Mouse (Mus musculus) intestine, embryonic 16.5 days (tissue): ENCODE measurements around the gene Zfp990. TPM values are rescaled to one million over a fixed set of nuclear protein-coding genes. Genes with fewer than 3 reads are reported as not detected.
"Not testable (repeated sequence)": the region's sequence is repeated elsewhere in the genome, so short reads cannot be mapped to it uniquely, and the experiment has no call there.

Experiments
- ATAC-seq: fragments of 200-750 bp; cut with Nextera tagmentation; 2 replicates; pipeline ENCODE4 v1.8.0; 2017; ENCODE audit warnings: moderate TSS enrichment, moderate library complexity
- H3K27ac ChIP-seq: fragments of 300-500 bp; sonication (generic); 2 replicates; pipeline ENCODE4 v1.5.1; 2014; ENCODE audit warnings: mild to moderate bottlenecking, low read length
- H3K27me3 ChIP-seq: fragments of 300-500 bp; sonication (generic); replicated peaks from 2 replicates; pipeline ENCODE4 v1.6.1; 2014; ENCODE audit warnings: low read length, control low read depth, mixed read lengths; ENCODE audit not compliant: control insufficient read depth, insufficient read depth
- H3K36me3 ChIP-seq: fragments of 300-500 bp; sonication (generic); 2 replicates; pipeline ENCODE4 v1.6.1; 2014; ENCODE audit warnings: low read length, control low read depth; ENCODE audit not compliant: control insufficient read depth, insufficient read depth
- H3K4me1 ChIP-seq: fragments of 300-500 bp; sonication (generic); 2 replicates; pipeline ENCODE4 v1.6.1; 2014; ENCODE audit warnings: low read length, control low read depth, mixed read lengths; ENCODE audit not compliant: control insufficient read depth, insufficient read depth
- H3K4me2 ChIP-seq: fragments of 300-500 bp; sonication (generic); 2 replicates; pipeline ENCODE4 v1.6.1; 2014; ENCODE audit warnings: low read depth, low read length, control low read depth
- H3K4me3 ChIP-seq: fragments of 300-500 bp; sonication (generic); 2 replicates; pipeline ENCODE4 v1.5.1; 2014; ENCODE audit warnings: mild to moderate bottlenecking, low read length
- H3K9ac ChIP-seq: fragments of 300-500 bp; sonication (generic); 2 replicates; pipeline ENCODE4 v1.6.1; 2014; ENCODE audit warnings: low read depth, low read length
- H3K9me3 ChIP-seq: fragments of 300-500 bp; sonication (generic); 2 replicates; pipeline ENCODE4 v1.6.1; 2016; ENCODE audit warnings: low read length, control low read depth; ENCODE audit not compliant: control insufficient read depth
- WGBS: fragments of 180-500 bp; shearing (Covaris S2); extraction: QIAGEN DNeasy Blood & Tissue Kit; methylation state at CpG from one replicate; pipeline ENCODE4 v1.1.7; 2014; 5-methylcytosine and 5-hydroxymethylcytosine counted together
- polyA plus RNA-seq: library from polyadenylated mRNA; unstranded; fragments of >200 nt; fragmentation: Nextera tagmentation; extraction: Ambion mirVana; gene quantifications from 2 replicates; pipeline ENCODE4 v1.2.1, GENCODE M21; 2015

The Zfp990 gene
- polyA plus RNA-seq: 0.10 and 0.11 TPM in 2 replicates

DNA sequence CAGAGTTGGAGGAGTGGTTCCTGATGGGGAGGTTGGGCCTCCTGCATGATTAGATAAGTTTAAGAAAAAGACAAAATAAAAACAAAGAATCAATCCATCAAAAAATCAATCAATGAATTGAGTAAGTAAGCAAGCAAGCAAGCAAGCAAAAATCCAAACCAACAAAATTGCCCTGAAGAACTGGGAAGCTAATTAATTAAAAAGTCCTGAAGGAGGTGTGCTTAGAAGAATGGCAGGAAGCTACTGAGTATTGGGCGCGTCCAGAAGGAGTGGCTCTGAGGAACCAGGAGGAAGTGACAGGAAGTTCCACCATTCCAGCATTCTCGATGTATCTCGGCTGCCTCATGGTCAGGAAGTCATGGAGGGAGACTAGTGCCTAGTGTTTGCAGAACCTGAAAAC is at the start of gene Zfp990:
Gene Zfp990 (plus strand): TSS at position 301 of the 400 bp plus-strand sequence.
- not testable (repeated sequence) for H3K27me3 ChIP-seq, H3K4me1 ChIP-seq, H3K36me3 ChIP-seq, ATAC-seq, H3K9ac ChIP-seq, H3K9me3 ChIP-seq, H3K27ac ChIP-seq, H3K4me2 ChIP-seq, H3K4me3 ChIP-seq
- WGBS: 97% methylated on average over 4 of the region's 4 CpGs

DNA sequence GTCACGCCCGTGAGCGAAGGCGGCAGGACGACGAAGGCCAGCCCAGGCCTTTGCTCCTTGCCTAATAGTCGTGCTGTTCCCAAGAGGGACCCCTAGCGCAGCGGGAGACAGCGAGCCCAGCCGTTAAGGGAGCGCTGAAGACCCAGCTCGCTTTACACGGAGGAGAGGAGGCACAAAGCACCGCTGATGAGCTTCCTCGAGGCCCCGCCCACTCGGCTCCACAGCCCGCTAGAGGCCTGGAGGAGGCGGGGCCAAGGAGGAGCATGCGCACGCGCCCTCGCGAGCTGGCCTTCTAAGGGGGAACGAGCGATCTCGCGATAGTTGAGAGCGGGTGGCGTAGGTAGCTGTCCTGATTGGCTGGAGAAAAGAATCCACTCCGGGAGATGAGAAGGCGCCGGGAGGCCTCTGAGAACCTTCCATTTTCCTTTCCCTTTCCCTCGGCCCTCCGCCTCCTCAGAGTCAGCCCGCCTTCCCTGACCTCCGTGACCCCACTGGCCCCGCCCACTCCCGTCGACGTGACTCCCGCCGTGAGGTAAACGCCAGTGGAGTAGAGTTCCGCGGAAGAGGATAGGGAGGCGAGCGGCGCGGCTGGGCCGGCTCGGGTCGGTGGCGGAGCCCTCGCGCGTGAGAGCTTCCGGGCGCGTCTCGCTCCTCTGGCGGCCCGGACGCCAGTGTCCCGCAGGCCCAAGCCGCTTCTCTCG is 46.9 kb upstream of the Zfp990 start:
- H3K9me3 ChIP-seq, H3K36me3 ChIP-seq, H3K27ac ChIP-seq, H3K4me1 ChIP-seq, H3K27me3 ChIP-seq: not testable (repeated sequence)
- Histone ChIP-seq H3K9ac (peak overlapping the region; percentile 53), H3K4me2 (peak overlapping the region; percentile 61), H3K4me3 (peak overlapping the region; percentile 47)
- WGBS: 17% methylated on average over 66 of the region's 68 CpGs
- peak; percentile 62 for ATAC-seq

DNA sequence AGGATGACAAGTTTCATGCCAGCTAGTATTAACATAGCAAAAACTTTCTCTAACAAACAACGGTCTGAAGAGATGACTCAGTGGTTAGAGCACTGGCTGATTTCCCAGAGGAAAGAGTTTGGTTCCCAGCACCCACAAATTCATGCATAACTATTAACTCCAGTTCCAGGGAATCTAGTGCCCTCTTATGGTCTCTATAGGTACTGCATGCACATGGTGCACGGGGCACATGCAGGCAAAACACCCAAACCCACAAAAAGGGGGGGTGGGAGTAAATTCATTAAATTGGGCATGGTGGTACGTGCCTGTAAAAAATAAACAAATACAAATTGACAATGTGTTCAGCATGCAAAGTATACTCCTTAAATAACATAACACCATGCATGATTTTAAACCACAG is 32.4 kb upstream of the Zfp990 start:
- ATAC-seq: no peak
- H3K4me2 ChIP-seq: no peak overlapping the region
- H3K9ac ChIP-seq: no peak overlapping the region
- 89% methylated on average over 3 of the region's 3 CpGs for WGBS
- H3K27ac ChIP-seq: no peak overlapping the region
- no peak overlapping the region for H3K4me3 ChIP-seq
- no peaks in the 10 kb centered on the region for H3K4me1 ChIP-seq
- H3K9me3 ChIP-seq: peaks cover 3% of the 10 kb centered on the region; the same call in 1 of the 2 replicates
- H3K36me3 ChIP-seq: no peaks in the 10 kb centered on the region
- no peaks in the 10 kb centered on the region for H3K27me3 ChIP-seq

DNA sequence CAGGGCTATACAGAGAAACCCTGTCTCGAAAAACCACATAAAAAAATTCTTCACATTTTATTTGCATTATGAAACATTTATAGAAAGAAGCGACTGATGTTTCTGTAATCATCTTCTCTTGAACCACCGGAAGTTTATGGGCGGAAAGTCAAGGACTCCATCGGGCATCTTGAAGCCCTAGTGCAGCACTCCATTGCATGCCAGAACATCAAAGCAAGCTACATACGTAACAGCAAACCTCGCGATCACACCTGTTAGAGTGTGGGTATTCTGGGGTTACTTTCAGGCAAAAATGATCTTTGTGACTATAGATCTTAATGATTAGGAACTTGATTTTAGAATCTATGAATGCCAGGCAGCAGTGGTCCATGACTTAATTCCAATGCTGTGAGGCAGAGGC is 29.9 kb upstream of the Zfp990 start:
- not testable (repeated sequence) for H3K4me1 ChIP-seq, H3K9me3 ChIP-seq, H3K9ac ChIP-seq, H3K27me3 ChIP-seq, H3K4me3 ChIP-seq, H3K36me3 ChIP-seq, H3K27ac ChIP-seq, H3K4me2 ChIP-seq, ATAC-seq
- WGBS: 86% methylated on average over 8 of the region's 8 CpGs

DNA sequence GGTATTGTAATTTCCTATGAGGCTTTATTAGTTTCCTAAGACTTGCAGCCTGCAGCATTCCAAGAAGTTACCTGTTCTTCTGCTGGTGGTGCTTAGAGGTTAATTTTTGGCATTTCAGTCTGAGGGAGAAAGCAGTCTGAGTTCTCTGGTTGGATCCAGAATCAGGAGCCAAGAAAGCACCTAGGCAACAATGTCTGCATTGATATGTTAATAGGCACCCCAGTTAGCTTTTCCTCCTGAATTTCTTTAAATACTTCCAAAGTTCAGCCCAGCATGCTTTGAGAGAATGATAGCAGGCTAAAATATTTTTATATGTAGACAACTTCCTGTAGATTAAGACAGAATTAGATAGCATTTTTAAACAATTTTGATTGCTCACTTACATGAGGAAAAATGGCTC is 21.2 kb upstream of the Zfp990 start:
- no peaks in the 10 kb centered on the region for H3K4me1 ChIP-seq
- no peak for ATAC-seq
- no peaks in the 10 kb centered on the region for H3K36me3 ChIP-seq

DNA sequence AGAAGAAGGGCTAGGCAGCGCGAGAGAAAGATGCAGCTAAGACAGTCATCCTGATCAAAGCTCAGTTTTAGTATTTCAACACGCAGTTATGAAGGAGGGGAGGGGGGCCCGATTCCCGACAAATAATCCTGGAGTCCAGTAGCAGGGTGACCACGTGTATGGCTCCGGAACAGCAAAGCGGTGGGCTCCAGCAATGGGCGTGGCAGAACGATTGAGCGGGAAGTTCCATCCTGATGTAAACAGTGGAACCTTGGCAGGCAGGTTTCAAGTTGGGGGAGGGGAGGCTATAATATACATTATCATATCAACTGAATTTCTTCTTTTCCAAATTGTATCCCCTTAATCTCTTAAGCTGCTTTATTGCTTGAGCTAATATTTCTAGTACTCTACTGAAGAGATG is 18.4 kb upstream of the Zfp990 start:
- Histone ChIP-seq H3K9me3 (no peaks in the 10 kb centered on the region), H3K4me3 (no peak overlapping the region), H3K4me1 (no peaks in the 10 kb centered on the region), H3K27me3 (no peaks in the 10 kb centered on the region), H3K9ac (no peak overlapping the region), H3K4me2 (no peak overlapping the region), H3K27ac (no peak overlapping the region), H3K36me3 (no peaks in the 10 kb centered on the region)
- no peak for ATAC-seq
- 79% methylated on average over 11 of the region's 11 CpGs for WGBS

More for the DNA sequence above, 21.2 kb upstream of the Zfp990 start:
- no peak overlapping the region for H3K27ac ChIP-seq
- H3K4me3 ChIP-seq: no peak overlapping the region
- H3K4me2 ChIP-seq: no peak overlapping the region
- H3K27me3 ChIP-seq: no peaks in the 10 kb centered on the region
- no peaks in the 10 kb centered on the region for H3K9me3 ChIP-seq
- H3K9ac ChIP-seq: no peak overlapping the region

DNA sequence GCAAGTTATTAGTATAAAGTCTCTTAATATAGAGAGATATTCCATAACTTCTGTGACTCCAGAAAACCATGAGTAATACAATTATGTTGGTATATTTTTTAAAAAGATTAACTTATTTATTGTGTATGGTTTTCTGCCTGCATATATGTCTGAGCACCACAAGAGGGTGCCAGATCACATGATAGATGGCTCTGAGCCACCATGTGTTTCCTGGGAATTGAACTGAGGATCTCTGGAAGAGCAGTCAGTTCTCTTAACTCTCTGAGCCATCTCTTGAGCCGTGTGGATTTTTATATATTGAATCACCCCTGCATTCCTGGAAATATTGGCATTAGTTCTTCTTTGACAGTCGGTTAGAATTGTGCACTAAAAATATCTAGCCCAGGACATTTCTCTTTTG is 17.2 kb upstream of the Zfp990 start:
- 76% methylated on average over 2 of the region's 2 CpGs for whole genome bisulfite sequencing
- not testable (repeated sequence) for H3K9ac ChIP-seq, H3K4me3 ChIP-seq, H3K4me1 ChIP-seq, ATAC-seq, H3K9me3 ChIP-seq, H3K27me3 ChIP-seq, H3K27ac ChIP-seq, H3K36me3 ChIP-seq, H3K4me2 ChIP-seq

DNA sequence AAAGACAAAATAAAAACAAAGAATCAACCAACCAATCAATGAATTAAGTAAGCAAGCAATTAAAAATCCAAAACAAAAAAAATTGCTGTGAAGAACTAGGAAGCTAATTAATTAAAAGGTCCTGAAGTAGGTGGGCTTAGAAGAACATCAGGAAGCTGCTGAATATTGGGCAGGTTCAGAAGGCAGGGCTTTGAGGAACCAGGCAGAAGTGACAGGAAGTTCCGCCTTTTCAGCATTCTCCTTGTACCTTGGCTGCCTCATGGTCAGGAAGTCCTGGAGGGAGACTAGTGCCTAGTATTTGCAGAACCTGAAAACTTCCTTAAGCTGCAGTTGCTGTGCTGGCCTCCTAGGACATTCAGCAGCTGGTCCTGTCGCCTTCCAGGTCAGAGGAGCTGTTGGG is 4.1 kb downstream of the Zfp990 start:
- not testable (repeated sequence) for H3K9me3 ChIP-seq, H3K27ac ChIP-seq, H3K4me3 ChIP-seq, H3K27me3 ChIP-seq, H3K4me1 ChIP-seq, H3K36me3 ChIP-seq, H3K4me2 ChIP-seq, H3K9ac ChIP-seq, ATAC-seq
- 72% methylated on average over 1 of the region's 2 CpGs for WGBS

DNA sequence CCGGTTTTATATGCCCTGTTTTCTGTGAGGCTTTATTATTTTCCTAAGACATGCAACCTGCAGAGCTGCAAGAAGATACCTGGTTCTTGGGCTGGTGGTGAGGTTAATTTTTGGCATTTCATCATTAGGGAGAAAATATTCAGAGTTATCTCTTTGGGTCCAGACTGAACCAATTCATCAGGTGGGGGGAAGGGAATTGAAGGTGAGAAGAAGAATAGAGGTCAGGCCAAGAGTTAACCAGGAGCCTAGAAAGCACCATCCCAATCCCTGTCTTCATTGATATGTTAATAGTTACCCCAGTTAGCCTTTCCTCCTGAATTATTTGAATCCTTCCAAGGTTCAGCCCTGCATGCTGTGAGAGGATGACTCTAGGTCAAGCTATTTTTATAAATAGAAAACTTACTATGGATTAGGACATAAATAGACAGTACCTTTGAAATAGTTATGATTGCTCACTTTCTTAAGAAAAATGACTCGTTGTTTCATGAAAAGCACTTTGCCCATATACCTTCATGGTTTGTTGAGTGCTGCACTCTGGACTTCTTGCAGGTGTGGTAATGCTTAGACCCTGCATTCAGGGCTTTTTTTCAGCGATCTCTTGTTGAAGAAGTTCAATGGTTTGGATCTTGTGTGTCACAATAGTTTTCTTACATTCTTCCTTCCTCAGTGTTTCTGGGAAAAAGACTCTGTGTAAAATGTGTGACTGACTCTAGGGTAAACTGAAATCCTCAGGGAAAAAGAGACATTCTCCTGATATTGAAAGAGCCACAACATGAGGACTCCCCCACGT is 5.4 kb downstream of the Zfp990 start:
- not testable (repeated sequence) for H3K27me3 ChIP-seq, ATAC-seq, H3K9ac ChIP-seq, H3K4me1 ChIP-seq, H3K4me3 ChIP-seq, H3K4me2 ChIP-seq, H3K36me3 ChIP-seq, H3K27ac ChIP-seq, H3K9me3 ChIP-seq
- 75% methylated on average over 4 of the region's 4 CpGs for WGBS
